Mouse (Mus musculus) heart, postnatal 10 days (tissue): ENCODE data around the gene Tas1r1. TPM values are rescaled to one million over a fixed set of nuclear protein-coding genes. Genes with fewer than 3 reads are reported as not detected.

Experiments used
- DNase-seq, 2 experiments: peaks; one replicate each; pipeline ENCODE4 v3.0.0; 2021
- intact Hi-C: fragments of 180-260 bp; cut with DNase I; formaldehyde crosslinking; loops from one replicate; pipeline ENCODE4 v1.15.1; 2025
- total RNA-seq, 2 experiments: library from RNA; stranded (reverse); gene quantifications; 2 replicates each; pipeline ENCODE4 v1.2.3; 2021

The Tas1r1 gene
- total RNA-seq, result under 1 TPM; 0.10 to 0.17 TPM

DNA sequence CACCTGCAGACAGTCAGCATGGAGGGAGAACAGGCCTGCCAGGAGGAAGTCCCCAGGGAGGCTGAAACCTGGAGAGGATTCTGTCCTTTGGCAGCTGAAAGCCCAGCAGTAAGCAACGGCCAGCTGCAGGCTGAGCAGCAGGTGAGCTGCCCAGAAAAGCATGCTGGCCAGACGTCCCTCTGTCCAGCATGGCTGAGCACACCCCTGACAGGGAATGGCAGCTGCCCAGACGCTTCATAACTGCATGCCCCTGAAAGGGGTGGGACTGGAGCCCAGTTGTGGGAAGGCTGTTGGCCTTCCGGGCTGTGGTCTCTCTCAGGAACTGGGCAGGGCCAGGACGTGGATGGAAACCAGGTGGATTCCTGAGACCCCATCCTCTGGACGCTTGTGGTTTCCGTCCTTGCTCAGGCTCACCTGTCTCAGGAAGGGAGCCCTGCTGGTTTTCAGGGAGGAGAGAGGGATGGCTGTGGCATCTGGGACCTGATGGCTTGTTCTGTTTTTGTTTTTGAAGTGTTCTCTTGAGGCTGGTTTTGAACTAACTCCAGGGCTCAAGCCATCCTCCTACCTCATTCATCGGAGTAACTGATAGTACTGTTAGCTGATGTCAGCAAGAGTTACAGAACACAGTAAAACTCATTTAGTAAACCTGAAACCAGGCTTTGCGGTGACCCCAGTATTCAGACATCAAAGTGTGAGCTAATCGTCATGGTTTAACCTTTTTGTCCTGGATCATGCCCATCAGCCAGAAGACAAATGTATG is at the start of gene Tas1r1:
Tas1r1 (minus strand) TSS at position 344 of the 760 bp plus-strand sequence.
- DNase-seq, result no peak
- intact Hi-C loops, result loop anchor here (2.0 kb wide), 1 partner anchor 58 kb away; no protein-coding TSS in a partner anchor

DNA sequence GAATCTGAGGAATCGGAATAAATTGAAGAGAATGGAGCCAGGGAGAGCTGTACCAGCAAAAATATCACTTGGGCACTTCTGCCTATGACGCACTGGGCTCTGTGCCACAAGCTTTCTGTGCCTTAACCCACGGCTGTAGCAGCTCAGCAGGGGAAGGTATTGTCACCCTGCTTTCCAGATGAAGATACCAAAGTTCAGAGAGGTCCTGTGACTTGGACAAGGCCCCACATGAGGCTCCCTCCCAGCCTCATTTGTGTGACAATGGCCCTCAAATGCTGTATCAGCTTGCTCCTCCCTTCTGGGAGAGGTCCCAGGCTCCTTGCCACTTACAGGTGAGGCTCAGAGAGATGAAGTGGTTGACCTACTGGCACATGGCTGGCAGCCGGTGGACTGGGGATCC is 49.8 kb upstream of the Tas1r1 start:
- intact Hi-C loops, result no loop called here
- DNase-seq, result peak in 1 of 2 experiments; percentile 42

DNA sequence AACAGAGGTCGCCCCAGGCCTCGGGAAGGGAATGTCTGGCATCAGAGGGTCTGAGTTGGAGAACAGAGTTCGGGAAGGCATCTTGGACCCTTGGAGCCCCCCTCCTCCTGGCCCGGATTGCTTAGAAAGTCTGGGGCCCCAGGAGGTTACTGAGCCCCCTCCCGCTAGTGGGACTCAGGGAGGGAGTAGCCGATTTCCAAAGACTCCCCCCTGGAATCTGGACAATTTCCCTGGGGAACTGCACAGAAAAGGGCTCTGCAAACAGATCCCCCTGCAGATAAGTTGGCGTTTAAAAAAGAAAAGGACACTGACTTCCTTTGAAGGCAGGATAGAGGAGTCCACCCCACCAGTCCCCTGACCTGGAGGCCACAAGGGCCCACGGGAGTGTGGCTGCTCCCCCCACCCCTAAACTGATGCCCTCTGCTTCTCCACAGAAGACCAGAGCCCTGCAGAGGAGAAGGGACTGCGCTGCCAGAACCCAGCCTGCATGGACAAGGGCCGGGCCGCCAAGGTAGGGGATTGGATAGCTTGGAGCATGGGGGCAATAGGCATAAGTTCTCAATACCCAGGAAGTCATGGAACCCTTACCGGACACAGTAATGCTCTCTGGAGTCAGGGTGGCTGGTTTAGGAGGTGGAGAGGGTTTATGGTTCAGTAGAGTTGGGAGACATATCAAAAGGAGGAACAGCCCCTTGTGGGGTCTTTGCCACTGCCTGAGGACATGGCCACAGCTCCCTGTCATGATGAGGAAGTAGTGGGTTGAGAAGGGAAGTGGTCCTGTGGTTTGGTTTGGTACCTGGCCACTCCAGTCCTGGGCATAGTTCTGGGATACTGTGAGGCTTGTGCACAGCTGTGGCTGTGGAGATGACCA is 49.1 kb upstream of the Tas1r1 start:
- no peak for DNase-seq
- intact Hi-C loops, result no loop called here

DNA sequence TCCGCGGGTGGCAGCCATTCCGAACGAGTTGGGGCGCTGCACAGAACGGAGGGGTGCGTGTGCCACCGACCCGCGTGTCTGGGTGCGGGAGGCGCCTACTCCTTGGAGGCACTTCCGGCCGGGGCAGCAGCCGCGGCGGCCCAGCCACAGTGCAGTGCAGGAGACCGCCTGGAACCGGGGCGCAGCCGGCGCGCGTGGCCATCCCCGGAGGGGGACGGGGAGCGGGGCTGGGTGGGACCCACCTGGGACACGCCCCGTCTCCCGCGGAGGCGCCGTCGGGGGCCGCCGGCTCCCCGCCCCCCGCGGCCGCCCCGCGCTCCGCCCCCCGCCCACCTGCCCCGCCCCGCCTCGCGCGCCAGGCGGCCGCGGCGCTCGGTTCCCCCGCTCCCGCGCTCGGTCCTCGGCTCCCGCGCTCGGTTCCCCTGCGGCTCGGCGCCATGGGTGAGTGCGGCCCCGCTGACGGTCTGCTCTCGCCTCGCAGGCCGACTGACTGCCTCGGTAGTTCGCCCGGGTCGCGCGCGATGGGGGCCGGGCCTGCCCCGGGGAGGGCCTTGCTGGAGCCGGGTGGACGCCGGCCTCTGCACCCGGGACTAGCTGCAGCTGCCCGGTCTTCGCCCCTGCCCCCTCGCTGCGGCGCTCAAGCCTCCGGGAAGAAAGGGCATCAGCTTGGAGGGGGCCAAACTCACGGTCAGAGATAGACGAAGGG is 48.3 kb upstream of the Tas1r1 start:
- intact Hi-C loops, result no loop called here
- peak; percentile 73 to 75 for DNase-seq

DNA sequence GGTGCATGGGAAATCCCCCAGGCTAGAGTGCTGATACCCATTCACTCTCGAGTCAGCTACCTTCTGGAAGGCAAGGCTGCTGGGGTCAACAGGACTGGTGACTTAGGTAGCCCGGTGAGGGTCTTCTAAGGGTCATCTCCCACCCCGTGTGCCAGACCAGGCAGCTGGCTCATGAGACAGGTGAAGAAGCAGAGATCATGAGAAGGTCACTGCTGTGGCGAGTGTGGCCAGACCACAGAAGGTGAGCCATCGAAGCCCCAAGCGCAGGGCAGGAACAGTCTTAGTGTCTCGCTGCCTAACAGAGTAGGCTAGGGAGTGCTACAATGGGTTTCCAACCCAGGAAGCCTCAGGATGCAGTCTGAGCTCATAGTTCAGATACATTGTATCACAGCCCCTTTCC is 46.2 kb upstream of the Tas1r1 start:
- intact Hi-C loops, result no loop called here
- DNase-seq, result no peak

DNA sequence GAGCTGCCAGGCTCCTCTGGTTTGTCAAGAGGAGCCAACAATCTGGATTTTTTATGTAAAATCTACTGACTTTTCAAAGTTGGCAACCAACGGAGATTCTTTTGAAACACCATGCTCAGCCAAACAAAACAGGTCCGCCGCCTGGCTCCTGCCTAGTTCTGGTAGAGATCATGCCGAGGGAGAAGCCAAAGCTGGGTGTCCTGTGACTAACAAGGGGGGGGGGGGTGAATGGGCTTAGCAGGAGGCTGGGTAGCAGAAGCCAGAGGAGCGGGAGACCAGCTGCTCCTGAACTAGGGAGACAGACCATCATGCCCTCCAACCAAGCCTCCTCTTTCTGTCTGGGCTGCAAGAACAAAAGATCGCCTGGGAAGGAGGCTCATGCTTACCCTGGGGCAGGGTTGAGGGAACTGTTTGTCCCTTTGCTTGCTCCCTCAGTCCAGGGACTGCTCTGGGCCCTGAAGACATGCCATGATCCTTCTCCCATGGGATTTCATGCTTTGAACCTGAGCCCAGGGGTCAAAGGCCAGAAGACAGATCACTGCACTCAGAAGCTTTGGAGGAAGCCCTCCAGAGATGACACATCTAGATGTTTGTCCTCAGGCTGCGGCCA is 45.3 kb upstream of the Tas1r1 start:
- intact Hi-C loops, result no loop called here
- DNase-seq, result peak in 1 of 2 experiments; percentile 38

DNA sequence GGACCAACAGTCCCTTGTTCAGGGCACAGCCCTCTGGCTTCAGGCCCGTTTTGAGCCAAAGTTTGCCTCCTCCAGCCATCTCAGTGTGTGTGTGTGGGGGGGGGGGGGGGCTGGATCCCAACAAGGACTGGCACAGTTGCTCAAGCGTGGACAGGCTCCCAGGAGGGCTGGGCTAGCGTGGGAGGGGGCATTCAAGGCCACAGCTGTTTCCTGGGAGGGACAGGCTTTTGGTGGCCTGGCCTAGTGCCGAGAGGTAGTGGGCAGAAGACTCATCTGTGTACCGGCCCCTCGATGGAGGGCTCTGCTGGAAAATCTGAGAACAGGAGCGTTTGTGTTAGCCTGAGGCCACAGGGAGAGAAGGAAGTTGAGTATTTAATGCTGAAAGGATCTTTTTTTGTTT is 41.6 kb upstream of the Tas1r1 start:
- intact Hi-C loops, result no loop called here
- DNase-seq, result no peak

DNA sequence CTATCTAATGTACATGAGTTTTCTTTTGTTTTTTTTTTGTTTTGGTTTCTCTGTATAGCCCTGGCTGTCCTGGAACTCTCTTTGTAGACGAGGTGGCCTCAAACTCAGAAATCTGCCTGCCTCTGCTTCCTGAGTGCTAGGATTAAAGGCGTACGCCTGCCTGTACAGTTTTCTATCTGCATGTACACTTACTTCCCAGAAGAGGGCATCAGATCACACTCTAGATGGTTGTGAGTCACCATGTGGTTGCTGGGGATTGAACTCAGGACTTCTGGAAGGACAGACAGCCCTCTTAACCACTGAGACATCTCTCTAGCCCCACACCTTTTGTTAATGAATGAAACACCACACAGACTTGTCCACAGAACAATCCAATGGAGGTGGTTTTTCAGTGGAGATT is 40.9 kb upstream of the Tas1r1 start:
- intact Hi-C loops, result no loop called here
- no peak for DNase-seq

DNA sequence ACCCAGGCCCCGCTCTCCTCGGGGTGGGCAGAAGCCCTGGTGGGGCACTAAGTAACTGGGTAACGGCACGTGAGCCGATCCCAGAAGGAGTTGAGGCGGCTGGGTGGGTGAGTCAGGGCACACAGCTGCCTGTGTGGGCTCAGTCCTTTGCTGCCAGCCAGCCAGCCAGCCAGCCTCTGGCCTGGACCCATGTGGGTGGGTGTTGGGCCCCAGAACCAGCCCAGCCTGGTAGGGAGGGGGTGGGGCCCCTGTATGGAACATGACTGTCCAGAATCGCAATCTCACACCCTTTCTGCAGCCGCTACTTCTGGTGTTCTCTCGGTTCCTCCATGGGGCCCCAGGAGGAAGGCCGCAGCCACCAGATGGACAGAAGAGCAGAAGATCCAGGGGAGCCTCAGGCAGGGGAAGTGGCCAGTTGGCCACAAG is 39.8 kb upstream of the Tas1r1 start:
- no peak for DNase-seq

DNA sequence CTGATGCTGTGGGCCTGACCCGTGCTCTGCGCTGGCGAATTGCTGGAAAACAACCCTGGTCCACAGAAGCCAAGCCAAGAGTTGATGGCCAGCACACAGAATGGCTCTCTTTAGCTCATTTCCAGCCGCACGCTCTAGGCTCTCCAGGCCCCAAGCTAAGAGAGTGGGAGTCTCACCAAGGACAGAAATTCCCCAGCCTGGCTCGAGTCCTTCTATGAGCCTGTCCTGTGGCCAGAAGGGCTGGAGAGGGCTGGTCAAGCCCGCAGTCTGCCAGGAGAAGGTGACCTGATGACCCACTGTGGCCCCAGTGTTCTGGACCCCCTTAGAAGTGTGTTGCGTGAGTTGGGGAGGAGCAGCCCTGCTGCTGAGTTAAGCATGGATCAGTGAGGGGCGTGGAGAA is 38.8 kb upstream of the Tas1r1 start:
- intact Hi-C loops, result no loop called here
- DNase-seq, result no peak

More for the DNA sequence above, 39.8 kb upstream of the Tas1r1 start:
- intact Hi-C loops, result no loop called here

DNA sequence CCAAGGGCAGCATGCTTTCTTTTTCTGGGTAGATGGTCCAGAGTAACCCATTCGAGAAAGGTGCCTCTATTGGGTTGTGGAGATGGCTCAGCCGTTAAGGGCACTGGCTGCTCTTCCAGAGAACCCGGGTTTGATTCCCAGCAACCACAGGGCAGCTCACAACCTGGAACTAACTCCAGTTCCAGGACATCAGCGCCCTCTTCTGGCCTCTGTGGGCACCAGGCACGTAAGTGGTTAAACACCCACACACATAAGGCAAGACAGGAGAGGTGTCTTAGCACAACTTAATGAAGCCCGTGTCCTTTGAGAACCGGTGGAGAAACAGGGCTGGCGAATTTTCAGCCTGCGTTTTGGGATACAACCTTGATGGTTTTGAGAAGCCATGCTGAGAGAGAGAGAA is 36.2 kb upstream of the Tas1r1 start:
- DNase-seq, result no peak
- intact Hi-C loops, result no loop called here

DNA sequence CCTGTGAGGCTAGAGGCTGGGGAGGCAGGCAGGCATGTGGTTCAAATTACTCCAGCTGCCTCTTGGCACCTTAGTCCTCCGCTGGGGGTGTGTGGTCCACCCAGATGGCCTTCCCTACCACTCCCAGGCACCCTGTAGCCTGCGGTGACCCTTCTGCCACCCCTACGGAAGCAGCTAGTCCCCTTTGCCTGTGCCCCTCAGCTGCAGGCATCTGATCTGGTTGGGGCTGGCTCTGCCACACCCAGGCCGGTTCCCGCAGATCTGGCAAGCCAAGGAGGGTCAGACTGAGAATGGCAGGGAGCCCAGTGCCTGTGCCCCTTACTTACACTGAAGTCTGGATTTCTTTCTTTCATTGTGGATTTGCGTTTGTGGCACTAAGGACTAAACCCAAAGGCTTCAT is 35.3 kb upstream of the Tas1r1 start:
- intact Hi-C loops, result no loop called here
- DNase-seq, result no peak

DNA sequence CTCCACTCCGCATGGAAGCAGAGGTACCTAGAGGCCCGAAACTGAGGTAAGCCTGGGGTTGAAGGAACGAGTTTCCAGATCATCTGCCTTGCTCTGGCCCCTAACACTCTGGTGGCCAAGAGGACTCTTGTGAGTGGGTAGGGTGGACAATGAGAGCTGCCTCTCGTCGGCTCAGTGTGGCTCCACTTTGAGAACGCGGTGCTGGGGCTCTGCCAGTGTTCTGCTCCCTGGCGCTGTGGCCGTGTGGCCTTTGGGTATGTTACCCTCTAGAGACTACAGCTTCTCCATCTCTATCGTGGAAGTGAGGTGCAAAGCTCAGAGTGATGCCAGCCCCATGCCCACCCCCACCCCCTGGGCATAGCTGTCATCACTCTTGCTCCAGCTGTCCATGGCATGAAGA is 34.3 kb upstream of the Tas1r1 start:
- no peak for DNase-seq
- intact Hi-C loops, result no loop called here

DNA sequence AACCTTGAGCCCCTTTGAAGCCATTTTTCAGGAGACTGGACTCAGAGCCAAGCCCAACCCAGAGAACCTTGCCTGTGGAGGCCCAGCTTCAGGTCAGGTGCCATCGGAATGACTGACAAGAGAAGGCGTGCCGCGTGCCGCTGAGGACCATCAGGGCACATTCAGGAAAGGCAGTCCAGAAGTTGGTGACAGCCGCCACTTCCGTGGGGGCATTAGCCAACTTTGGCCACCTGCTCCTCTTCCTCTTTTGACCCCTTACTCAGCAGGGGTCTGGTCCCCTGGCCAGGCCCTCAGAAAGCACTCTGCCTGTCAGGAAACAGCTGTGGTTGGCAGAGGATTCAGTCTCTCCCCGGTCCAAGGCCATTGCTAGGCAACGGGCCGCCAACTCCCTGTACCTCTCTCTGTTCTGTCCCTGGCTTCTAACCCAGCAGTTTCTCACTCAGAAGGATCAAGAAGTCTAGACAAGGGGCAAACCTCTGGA is 33.8 kb upstream of the Tas1r1 start, which contains the start of gene Plekhg5:
Plekhg5 (plus strand) TSS at position 378 of the 481 bp plus-strand sequence.
- intact Hi-C loops, result no loop called here
- DNase-seq, result peak; percentile 77 to 79

DNA sequence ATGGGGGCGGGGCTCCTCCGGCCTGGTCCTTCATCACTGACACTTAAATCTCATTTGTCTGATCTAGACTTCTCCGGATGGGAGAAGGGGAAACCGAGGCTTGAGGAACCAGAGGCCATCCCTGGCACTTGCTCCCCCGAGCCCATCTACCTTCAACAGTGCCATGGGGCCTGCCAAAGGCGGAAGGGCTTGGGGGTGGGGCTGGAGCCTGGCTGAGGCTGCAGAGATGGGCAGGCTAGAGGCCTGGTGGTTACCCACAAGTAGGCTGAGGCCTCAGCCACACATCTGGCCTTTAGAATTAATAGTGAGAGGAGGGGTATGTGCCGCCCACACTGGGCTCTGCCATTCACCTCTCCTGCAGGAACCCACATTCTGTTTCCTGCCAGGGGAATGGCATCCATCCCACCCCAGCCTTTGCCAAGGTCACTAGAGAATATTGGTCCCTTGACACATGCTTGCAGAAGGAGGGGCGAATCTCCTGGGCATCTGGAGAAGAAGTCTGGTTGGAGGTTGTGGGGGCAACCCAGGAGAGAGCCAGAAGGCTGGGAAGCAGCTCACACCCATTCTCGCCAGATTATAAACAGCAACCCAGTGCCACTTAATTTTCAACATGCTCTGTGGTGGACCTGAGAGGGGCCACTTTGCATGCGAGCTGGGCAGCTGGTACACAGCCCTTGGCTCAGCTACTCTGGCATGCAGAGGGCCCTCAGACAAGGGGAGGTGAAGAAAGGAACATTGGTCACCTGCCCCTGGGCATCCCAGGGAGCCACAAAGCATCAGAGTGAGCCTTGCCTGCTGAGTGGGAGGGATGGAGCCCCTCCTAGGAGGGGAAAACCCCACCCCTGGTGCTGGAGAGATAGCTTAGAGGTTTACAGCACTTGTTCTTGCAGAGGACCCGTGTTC is 32.4 kb upstream of the Tas1r1 start:
- no peak for DNase-seq
- intact Hi-C loops, result no loop called here

DNA sequence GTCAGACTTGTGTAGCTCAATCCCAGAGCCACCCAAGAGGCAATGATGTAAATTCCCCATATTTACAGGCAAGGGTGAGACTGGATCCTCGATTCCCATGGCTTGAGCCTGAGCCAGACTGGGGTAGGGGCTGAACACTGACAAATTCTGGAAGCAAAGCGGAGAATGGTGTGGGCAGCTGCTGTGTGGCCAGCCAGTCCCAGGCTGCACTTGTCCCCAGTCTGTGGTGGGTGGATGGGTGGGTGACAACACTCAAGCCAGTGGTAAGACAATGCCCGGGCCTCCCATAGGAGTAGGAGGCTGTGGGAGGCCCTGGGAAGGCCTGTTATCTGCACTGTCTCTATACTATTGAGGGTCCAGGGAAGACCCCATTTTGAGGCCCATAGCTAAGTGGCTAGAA is 30.9 kb upstream of the Tas1r1 start:
- intact Hi-C loops, result no loop called here
- DNase-seq, result no peak

DNA sequence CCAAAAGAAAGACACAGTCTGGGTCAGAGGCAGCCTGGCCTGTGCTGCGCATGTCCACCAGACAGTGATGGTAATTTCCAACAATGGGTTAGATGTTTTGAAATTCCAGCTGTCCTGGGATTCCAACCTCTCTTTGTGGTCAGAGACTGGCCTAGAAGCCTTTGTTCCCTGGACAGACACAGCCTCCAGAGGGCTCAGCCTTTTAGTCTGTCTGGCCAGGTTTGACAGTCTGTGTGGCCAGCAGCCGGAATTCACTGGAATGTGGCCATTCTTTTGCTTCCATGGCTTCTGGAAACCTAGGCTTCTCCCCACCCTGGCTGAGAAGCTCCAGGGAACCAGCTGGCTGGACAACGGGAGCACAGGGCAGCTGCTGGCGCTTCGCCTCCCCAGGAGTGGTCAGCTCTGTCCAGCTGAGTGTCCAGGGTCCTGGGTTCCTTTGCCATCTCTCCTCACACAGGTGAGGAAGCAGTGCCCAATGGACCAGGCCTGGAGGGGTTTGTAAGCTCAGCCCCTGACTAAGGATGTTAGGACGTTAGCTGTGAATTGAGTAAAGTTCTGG is 29.9 kb upstream of the Tas1r1 start:
- no peak for DNase-seq
- intact Hi-C loops, result no loop called here

DNA sequence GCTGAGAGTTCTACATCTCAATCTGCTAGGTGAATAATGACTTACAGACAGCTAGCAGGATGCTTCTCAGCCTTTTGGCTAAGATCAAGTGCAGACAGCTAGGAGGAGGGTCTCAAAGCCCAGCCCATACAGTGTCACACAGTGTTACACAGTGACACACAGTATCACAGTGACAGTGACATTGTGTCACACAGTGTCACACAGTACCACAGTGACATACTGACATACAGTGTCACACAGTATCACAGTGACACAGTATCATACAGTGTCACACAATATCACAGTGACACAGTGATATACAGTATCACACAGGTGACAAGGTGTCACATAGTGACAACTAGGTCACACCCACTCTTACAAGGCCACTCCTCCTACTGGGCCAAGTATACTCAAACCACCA is 28.9 kb upstream of the Tas1r1 start:
- intact Hi-C loops, result no loop called here
- no peak for DNase-seq

DNA sequence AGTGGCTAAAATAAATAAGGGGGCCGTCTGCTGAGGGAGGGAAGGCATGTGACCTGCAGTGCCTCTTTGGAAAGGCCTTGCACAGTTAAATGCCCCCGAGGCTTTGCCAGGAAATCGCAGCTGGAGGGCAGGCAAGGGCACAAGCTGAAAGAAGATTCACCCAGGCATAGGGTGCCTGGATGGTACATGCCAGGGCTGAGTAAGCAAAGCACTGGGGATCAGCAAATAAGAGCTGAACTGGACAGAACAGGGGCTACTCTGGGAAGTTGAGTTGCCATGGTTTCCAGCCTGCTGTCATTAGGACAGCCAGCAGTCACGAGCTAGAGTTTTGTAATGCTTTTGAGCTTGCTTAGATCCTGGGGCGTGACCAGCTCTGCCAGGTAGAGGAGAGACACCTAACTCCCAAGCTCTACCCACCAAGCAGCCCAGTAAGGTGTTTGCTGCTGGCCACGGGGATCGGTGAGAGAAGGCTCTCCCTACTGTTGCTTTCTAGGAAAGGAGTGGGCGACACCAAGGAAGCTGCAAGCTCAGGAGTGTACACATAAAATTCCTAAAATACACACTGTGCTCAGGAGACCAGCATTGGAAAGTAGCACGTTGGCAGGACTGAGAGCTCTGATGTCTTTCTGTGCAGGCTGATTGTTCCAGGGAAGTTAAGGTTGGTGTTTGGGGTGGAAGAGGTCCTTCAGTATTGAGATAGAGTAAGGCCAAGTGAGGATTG is 24.2 kb upstream of the Tas1r1 start:
- intact Hi-C loops, result no loop called here

More for the DNA sequence above, 24.2 kb upstream of the Tas1r1 start:
- DNase-seq, result peak; percentile 66 to 72
